Comparison of ENCODE assay signal across 29 mouse cellular contexts in genomic region chr16:5595359-5595758, GRCm38 (mm10).
DNase-seq lines count a peak whose midpoint lies in the region; ATAC-seq and TF ChIP-seq lines count a peak whose summit lies in the region.
"Had no signal": no experiment of that assay in that cellular context is flagged by ENCODE, and none has a peak within 500 bp of the region (broad histone marks: within the 10 kb centered on the region; RNA-seq: fewer than 3 reads in every experiment).

No protein-coding gene starts in this region.

- H3K4me2 ChIP-seq in forebrain, embryonic 13.5 days = no peak overlapping the region
- H3K4me2 ChIP-seq in forebrain, embryonic 12.5 days = no peak overlapping the region
- H3K4me2 ChIP-seq: embryonic facial prominence, embryonic 15.5 days; heart, embryonic 15.5 days; hindbrain, embryonic 15.5 days; intestine, embryonic 15.5 days; limb, embryonic 15.5 days; lung, embryonic 14.5 days; midbrain, embryonic 13.5 days; neural tube, embryonic 12.5 days had no signal

- ATAC-seq in forebrain, embryonic 13.5 days = peak; percentile 59; the same call in 1 of the 2 replicates
- no peak for ATAC-seq in forebrain, embryonic 12.5 days (ENCODE audit: low FRiP score)
- ATAC-seq: CD4-positive, CD25-positive, alpha-beta regulatory T cell, adult 4 months; intestine, embryonic 15.5 days; midbrain, embryonic 13.5 days; Patski had no signal

- H3K36me3 ChIP-seq in forebrain, embryonic 13.5 days (ENCODE audit: poor library complexity, severe bottlenecking) = no peaks in the 10 kb centered on the region
- H3K36me3 ChIP-seq in forebrain, embryonic 12.5 days (replicated peaks) = no peaks in the 10 kb centered on the region
- H3K36me3 ChIP-seq: embryonic facial prominence, embryonic 15.5 days; heart, embryonic 15.5 days; hindbrain, embryonic 15.5 days; intestine, embryonic 15.5 days; limb, embryonic 15.5 days; midbrain, embryonic 13.5 days; neural tube, embryonic 12.5 days had no signal

- no peaks in the 10 kb centered on the region for H3K9me3 ChIP-seq in forebrain, embryonic 13.5 days (replicated peaks)
- H3K9me3 ChIP-seq in forebrain, embryonic 12.5 days = no peaks in the 10 kb centered on the region
- H3K9me3 ChIP-seq: embryonic facial prominence, embryonic 15.5 days; heart, embryonic 15.5 days; hindbrain, embryonic 15.5 days; intestine, embryonic 15.5 days; limb, embryonic 15.5 days; megakaryocyte, embryonic 14.5 days; midbrain, embryonic 13.5 days; neural tube, embryonic 12.5 days had no signal

- peak; percentile 15 to 69 for DNase-seq in layer of hippocampus, adult 2 months (ENCODE audit: low spot score in 2 of 2)
- DNase-seq in layer of hippocampus, postnatal 36 days = no peak
- peak; percentile 62 for DNase-seq in brain, adult 2 months (ENCODE audit: low read depth, low spot score)
- peak; percentile 54 for DNase-seq in layer of hippocampus, adult 9-10 months (ENCODE audit: low spot score)
- no peak for DNase-seq in yolk sac, embryonic 10.5 days (ENCODE audit: low spot score)
- DNase-seq in lung, postnatal 10 days = no peak
- DNase-seq: adrenal gland, postnatal 36 days; cerebellum, adult 2 months; heart, postnatal 36 days; kidney, adult 8-10 months; kidney, postnatal 10 days; lung, embryonic 14.5 days; lung, postnatal 36 days; retina, postnatal 1 day; right cerebral cortex, postnatal 25 days; thymus, postnatal 25 days had no signal

- no peak for TF ChIP-seq CTCF in layer of hippocampus, adult 2 months (conservative IDR thresholded peaks at IDR 0.05)

- H3K27me3 ChIP-seq in forebrain, embryonic 13.5 days = no peaks in the 10 kb centered on the region
- no peaks in the 10 kb centered on the region for H3K27me3 ChIP-seq in forebrain, embryonic 12.5 days
- H3K27me3 ChIP-seq: embryonic facial prominence, embryonic 15.5 days; heart, embryonic 15.5 days; hindbrain, embryonic 15.5 days; intestine, embryonic 15.5 days; limb, embryonic 15.5 days; megakaryocyte, embryonic 14.5 days; midbrain, embryonic 13.5 days; neural tube, embryonic 12.5 days; Patski had no signal

- peaks cover 8% of the 10 kb centered on the region for H3K4me1 ChIP-seq in forebrain, embryonic 13.5 days
- no peaks in the 10 kb centered on the region; the same call in 1 of the 2 replicates for H3K4me1 ChIP-seq in forebrain, embryonic 12.5 days
- H3K4me1 ChIP-seq: embryonic facial prominence, embryonic 15.5 days; heart, embryonic 15.5 days; hindbrain, embryonic 15.5 days; intestine, embryonic 15.5 days; limb, embryonic 15.5 days; megakaryocyte, embryonic 14.5 days; midbrain, embryonic 13.5 days; neural tube, embryonic 12.5 days had no signal

- no peak overlapping the region for H3K27ac ChIP-seq in forebrain, embryonic 13.5 days
- H3K27ac ChIP-seq in forebrain, embryonic 12.5 days = no peak overlapping the region
- H3K27ac ChIP-seq in layer of hippocampus, adult 2 months = peak overlapping the region; percentile 71; the same call in 1 of the 2 replicates
- H3K27ac ChIP-seq: embryonic facial prominence, embryonic 15.5 days; heart, embryonic 15.5 days; hindbrain, embryonic 15.5 days; intestine, embryonic 15.5 days; limb, embryonic 15.5 days; liver, embryonic 14.5 days; midbrain, embryonic 13.5 days; neural tube, embryonic 12.5 days had no signal

- H3K9ac ChIP-seq in forebrain, embryonic 13.5 days = no peak overlapping the region
- H3K9ac ChIP-seq in forebrain, embryonic 12.5 days = no peak overlapping the region
- H3K9ac ChIP-seq: embryonic facial prominence, embryonic 15.5 days; heart, embryonic 15.5 days; hindbrain, embryonic 15.5 days; intestine, embryonic 15.5 days; limb, embryonic 15.5 days; liver, embryonic 14.5 days; lung, embryonic 14.5 days; midbrain, embryonic 13.5 days; neural tube, embryonic 12.5 days had no signal

- no peak overlapping the region for H3K4me3 ChIP-seq in forebrain, embryonic 13.5 days
- H3K4me3 ChIP-seq in forebrain, embryonic 12.5 days (replicated peaks) = no peak overlapping the region
- H3K4me3 ChIP-seq in layer of hippocampus, adult 2 months = no peak overlapping the region; the same call in 1 of the 2 replicates
- H3K4me3 ChIP-seq: embryonic facial prominence, embryonic 15.5 days; heart, embryonic 15.5 days; hindbrain, embryonic 15.5 days; intestine, embryonic 15.5 days; limb, embryonic 15.5 days; megakaryocyte, embryonic 14.5 days; midbrain, embryonic 13.5 days; neural tube, embryonic 12.5 days had no signal

- WGBS in forebrain, embryonic 13.5 days = 54% methylated on average over 6 of the region's 6 CpGs
- 73% methylated on average over 6 of the region's 6 CpGs for WGBS in forebrain, embryonic 12.5 days

Comparison
In these comparisons a context has a peak if more than half of its experiments do, and no peak if none do; other contexts are left out.
1. DNase-seq: peak in layer of hippocampus, adult 2 months (2 of 2), brain, adult 2 months (single experiment) and layer of hippocampus, adult 9-10 months (single experiment); none in layer of hippocampus, postnatal 36 days (0 of 2), yolk sac, embryonic 10.5 days (single experiment) and lung, postnatal 10 days (single experiment).